Mouse (Mus musculus) cortical plate, adult 2 months (tissue): Measurements from ENCODE around the gene Evx2. TPM values are rescaled to one million over a fixed set of nuclear protein-coding genes. Genes with fewer than 3 reads are reported as not detected.

Experiments used
- H3K27ac ChIP-seq: fragments of 200-500 bp; 2 replicates; pipeline ENCODE4 v1.5.1; 2012; ENCODE audit warnings: low read length, control low read depth, inconsistent platforms; ENCODE audit not compliant: insufficient read depth
- H3K4me1 ChIP-seq: fragments of 200-500 bp; 2 replicates; pipeline ENCODE4 v1.6.1; 2011; ENCODE audit warnings: low read length; ENCODE audit not compliant: control insufficient read depth, insufficient read depth
- H3K4me3 ChIP-seq: fragments of 200-500 bp; 2 replicates; pipeline ENCODE4 v1.5.1; 2011; ENCODE audit warnings: mild to moderate bottlenecking, low read length, control low read depth; ENCODE audit not compliant: insufficient read depth
- CTCF ChIP-seq: fragments of 200-500 bp; IDR thresholded peaks from 2 replicates; pipeline ENCODE4 v1.5.1; 2011; ENCODE audit warnings: mild to moderate bottlenecking, control low read depth, low read length; ENCODE audit not compliant: insufficient read depth; ENCODE audit errors: extremely low read depth
- POLR2A ChIP-seq: fragments of 200-500 bp; IDR thresholded peaks from 2 replicates; pipeline ENCODE4 v1.6.1; 2011; ENCODE audit warnings: mild to moderate bottlenecking, low read length, control low read depth; ENCODE audit not compliant: insufficient read depth; ENCODE audit errors: extremely low read depth
- polyA plus RNA-seq: library from polyadenylated mRNA; depleted of rRNA; stranded (reverse); fragments of >200 nt; gene quantifications from 2 replicates; pipeline ENCODE4 v1.2.3, GENCODE M21; 2012

Evx2 gene
- polyA plus RNA-seq, 1 experiment, result not detected

DNA sequence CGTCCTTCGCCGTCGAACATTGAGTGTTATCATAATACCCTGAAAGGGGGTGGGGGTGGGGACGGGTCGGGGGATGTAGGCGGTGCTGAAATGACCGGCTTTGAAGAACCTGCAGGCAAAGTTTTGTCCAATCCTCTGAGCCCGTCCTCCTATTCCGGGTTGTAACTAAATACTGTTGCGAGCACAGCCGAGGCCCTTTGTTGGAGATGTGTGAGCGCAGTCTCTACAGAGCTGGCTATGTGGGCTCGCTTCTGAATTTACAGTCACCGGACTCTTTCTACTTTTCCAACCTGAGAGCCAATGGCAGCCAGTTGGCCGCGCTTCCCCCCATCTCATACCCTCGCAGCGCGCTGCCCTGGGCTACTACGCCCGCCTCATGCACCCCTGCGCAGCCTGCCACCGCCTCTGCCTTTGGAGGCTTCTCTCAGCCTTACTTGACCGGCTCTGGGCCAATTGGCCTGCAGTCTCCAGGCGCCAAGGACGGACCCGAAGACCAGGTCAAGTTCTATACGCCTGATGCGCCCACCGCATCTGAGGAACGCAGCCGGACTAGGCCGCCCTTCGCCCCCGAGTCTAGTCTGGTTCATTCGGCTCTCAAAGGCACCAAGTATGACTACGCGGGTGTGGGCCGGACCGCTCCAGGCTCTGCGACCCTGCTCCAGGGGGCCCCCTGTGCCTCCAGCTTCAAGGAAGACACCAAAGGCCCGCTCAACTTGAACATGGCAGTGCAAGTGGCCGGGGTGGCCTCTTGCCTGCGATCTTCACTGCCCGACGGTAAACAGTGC, 15.7 kb upstream of the Evx2 start, which contains the start of gene Hoxd12:
TSS of gene Hoxd12 (plus strand) at position 133 of the 785 bp plus-strand sequence.
- H3K4me3 ChIP-seq, result no peak within 1 kb of the TSS
- H3K4me1 ChIP-seq, result no peaks in the 10 kb centered on the region
- no peak within 1 kb of the TSS for H3K27ac ChIP-seq
- TF ChIP-seq CTCF (no peak), POLR2A (no peak)

DNA sequence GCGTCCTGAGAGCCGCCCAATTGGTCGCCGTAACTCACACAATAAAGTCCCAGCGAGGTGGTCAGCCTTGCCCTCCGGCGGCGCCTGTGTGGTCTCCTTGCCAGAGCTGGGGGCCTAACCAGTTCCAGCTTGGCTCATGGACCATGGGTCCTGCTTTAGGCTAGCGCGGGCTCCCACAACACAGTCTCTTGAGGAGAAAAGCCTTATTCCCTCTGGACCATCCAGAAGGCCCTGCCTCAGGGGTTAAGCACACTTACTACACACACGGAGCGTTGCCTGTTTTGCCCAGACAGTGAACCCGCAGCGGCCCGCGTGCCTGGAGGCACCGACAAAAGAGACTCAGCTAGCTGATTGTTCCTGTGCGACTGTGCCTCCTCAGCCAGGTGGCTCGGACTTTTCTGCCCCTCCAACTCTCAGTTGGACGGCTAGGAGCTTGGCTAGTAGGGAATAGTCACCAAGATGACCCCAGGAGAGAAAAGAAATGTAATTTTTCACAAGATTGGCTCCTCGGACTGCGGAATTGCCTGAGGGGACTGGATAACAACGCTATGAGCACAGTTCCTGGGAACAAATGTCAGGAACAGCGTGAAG, 14.6 kb upstream of the Evx2 start:
- TF ChIP-seq CTCF, result no peak
- no peak for TF ChIP-seq POLR2A
- Histone ChIP-seq H3K4me3 (no peak overlapping the region), H3K27ac (no peak overlapping the region), H3K4me1 (no peaks in the 10 kb centered on the region)

- TF ChIP-seq CTCF (peak; percentile 51), POLR2A (no peak)
- no peak overlapping the region; the same call in 1 of the 2 replicates for H3K4me3 ChIP-seq
These were observed 13.4 kb upstream of the Evx2 start for GRCm38 (mm10) chr2:74672481-74673362.

GRCm38 (mm10) chr2:74671847-74672246, 12.5 kb upstream of the Evx2 start:
- Histone ChIP-seq H3K4me3 (no peak overlapping the region), H3K27ac (no peak overlapping the region), H3K4me1 (no peaks in the 10 kb centered on the region)
- TF ChIP-seq CTCF (no peak), POLR2A (no peak)

More at GRCm38 (mm10) chr2:74672481-74673362, 13.4 kb upstream of the Evx2 start:
- H3K27ac ChIP-seq, result no peak overlapping the region
- H3K4me1 ChIP-seq, result no peaks in the 10 kb centered on the region

DNA sequence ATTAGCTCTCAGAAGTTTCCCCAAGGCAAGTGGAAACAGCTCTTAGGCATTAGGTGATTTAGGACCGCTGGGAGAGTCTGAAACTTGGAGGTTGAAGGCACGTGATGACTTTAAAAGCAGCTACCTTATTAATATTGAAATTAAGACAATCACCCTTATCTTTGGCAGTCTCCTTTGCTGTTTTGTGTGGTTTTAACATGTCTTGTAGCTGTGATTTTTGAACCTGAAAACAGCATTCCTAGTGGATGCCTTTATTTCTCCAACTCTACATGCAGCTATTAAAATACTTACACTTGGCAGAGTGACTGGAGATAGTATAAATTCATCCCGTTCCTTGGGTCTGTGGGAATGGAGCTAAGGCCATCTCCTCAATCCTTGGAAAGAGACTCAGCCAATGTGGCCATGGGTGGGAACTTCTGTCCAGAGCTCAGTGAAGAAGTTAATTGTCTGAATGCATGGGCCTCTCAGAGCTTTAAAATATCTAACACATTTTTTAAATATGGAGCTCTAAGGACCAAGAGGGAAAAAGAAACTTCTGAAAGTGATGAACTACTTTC, 11.4 kb upstream of the Evx2 start:
- no peak overlapping the region for H3K27ac ChIP-seq
- H3K4me3 ChIP-seq, result no peak overlapping the region
- TF ChIP-seq CTCF (no peak), POLR2A (no peak)
- no peaks in the 10 kb centered on the region for H3K4me1 ChIP-seq

DNA sequence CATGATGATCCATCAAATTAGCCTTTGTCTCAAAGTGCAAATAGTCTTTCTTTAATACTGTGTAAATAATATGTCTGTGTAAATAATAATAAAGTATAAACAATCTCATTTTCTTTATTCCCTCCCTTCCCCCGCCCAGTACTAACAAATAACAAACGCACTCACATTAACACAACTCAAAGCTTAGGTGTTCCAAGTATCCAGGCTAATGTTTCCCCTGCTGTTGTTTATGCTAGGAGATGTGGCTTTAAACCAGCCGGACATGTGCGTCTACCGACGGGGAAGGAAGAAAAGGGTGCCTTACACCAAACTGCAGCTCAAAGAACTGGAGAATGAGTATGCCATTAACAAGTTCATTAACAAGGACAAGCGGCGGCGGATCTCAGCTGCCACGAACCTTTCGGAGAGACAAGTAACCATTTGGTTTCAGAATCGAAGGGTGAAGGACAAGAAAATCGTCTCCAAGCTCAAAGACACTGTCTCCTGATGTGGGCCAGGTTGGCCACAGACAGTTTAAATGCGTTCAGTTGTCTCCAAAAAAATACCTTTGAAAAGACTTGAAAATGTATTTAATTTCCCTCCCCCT, 10.4 kb upstream of the Evx2 start:
- TF ChIP-seq POLR2A (no peak), CTCF (no peak)
- Histone ChIP-seq H3K4me3 (no peak overlapping the region), H3K4me1 (no peaks in the 10 kb centered on the region), H3K27ac (no peak overlapping the region)

- no peak overlapping the region for H3K4me3 ChIP-seq
- H3K27ac ChIP-seq, result no peak overlapping the region
- H3K4me1 ChIP-seq, result no peaks in the 10 kb centered on the region
- no peak for TF ChIP-seq POLR2A
- TF ChIP-seq CTCF, result no peak
These were observed 9.8 kb upstream of the Evx2 start for GRCm38 (mm10) chr2:74669230-74669578.

DNA sequence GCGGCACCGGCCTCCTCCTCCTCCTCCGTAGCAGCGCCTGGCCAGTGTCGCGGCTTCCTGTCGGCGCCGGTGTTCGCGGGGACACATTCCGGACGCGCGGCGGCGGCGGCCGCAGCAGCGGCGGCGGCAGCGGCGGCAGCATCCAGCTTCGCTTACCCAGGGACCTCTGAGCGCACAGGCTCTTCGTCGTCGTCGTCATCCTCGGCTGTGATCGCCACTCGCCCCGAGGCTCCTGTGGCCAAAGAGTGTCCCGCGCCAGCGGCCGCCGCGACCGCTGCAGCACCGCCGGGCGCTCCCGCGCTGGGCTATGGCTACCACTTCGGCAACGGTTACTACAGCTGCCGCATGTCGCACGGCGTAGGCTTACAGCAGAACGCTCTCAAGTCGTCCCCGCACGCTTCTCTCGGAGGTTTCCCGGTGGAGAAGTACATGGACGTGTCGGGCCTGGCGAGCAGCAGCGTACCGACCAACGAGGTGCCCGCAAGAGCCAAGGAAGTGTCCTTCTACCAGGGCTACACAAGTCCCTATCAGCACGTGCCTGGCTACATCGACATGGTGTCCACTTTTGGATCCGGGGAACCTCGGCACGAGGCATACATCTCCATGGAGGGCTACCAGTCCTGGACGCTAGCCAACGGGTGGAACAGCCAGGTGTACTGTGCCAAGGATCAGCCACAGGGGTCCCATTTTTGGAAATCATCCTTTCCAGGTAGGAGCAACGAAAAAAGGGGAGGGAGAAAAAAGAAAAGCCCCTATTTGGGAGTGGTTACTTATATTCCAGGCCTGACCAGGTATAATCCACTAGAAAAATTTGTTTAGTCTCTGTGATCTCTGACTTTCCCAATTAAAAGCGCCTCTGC, 9.2 kb upstream of the Evx2 start:
- no peak for TF ChIP-seq POLR2A
- TF ChIP-seq CTCF, result no peak
- no peak overlapping the region for H3K27ac ChIP-seq
- H3K4me3 ChIP-seq, result no peak overlapping the region
- no peaks in the 10 kb centered on the region for H3K4me1 ChIP-seq
